Mouse (Mus musculus) hindlimb bud, embryonic 11.5 days (tissue): Measurements from ENCODE around the gene Slc22a22.
"Not testable (repeated sequence)": the region's sequence is repeated elsewhere in the genome, so short reads cannot be mapped to it uniquely, and the experiment has no call there.

Experiments
- DNase-seq: peaks from one replicate; pipeline ENCODE4 v3.0.0-alpha.2; 2012; ENCODE audit warnings: low read depth, low spot score; ENCODE audit errors: extremely low spot score

Gene Slc22a22

GRCm38 (mm10) chr15:57394053-57394452 is 83.4 kb downstream of the Slc22a22 start:
- DNase-seq = no peak

- DNase-seq = no peak
Measured at GRCm38 (mm10) chr15:57380381-57380780, 97.0 kb downstream of the Slc22a22 start.

GRCm38 (mm10) chr15:57366446-57366845 is 111.0 kb downstream of the Slc22a22 start:
- DNase-seq = peak; percentile 35

- no peak for DNase-seq
Measured at GRCm38 (mm10) chr15:57355278-57355677, 122.1 kb downstream of the Slc22a22 start.

GRCm38 (mm10) chr15:57340499-57340898 is 136.9 kb downstream of the Slc22a22 start:
- no peak for DNase-seq

GRCm38 (mm10) chr15:57331326-57331725 is 146.1 kb downstream of the Slc22a22 start:
- DNase-seq = no peak

GRCm38 (mm10) chr15:57318001-57318400 is 159.4 kb downstream of the Slc22a22 start:
- DNase-seq = no peak

GRCm38 (mm10) chr15:57316486-57316885 is 160.9 kb downstream of the Slc22a22 start:
- DNase-seq = no peak

DNA sequence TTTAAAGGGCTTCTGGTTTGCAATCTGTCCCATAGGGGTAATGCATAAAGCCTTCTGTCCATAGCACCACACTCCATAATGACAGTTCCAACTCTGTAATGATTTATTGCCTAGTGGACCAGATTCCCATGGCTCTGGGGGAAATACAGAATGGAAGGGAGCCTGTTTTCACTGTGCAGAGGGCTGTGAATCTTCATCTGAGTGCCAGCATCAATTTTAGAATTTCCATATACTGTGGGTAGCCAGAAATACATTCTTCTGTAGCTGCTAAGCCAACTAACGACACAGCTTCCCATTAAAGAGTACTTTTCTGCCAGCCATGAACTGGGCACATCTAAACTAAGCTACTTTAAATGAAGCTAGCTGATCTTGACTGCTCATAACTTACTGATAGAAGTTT is 174.7 kb downstream of the Slc22a22 start:
- DNase-seq = no peak

DNA sequence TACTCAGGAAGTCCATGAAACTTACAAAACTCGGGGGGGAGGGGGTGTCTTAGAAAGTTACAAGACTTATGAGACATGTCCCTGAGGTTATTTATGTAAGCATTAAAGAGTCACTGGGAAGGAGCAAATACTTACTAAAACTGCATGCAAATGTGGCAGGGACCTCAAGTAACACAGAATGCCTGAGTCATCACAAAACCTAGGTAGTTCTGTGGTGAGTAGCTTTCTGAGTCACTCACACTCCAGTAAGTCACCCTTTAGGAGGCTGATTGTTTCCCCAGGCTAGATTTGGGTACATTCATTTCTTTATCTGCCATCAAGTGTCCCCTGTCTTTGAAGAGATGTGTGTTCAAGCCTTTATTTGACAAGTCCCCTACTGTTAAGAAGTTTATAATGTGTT is 198.9 kb downstream of the Slc22a22 start:
- no peak for DNase-seq

DNA sequence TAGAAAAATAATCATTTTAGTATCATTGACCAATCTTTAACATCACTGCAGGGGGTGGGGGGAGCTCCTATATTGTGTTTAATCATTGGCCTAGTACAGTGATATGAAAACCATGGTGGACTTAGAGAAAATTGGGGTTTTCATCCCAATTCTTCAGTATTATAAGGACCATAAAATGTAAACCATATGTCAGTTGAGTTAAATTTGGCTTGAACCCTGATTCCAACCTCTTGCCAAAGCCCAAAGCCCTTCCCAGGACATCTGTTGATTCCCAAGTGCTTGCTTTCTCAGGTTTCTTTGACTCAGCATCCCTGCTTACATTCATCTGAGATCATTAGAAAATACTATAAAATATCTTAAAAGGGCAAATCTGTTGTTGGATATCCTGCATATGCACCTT is 201.0 kb downstream of the Slc22a22 start:
- DNase-seq = no peak

GRCm38 (mm10) chr15:57240061-57240460 is 237.4 kb downstream of the Slc22a22 start:
- DNase-seq = not testable (repeated sequence)

DNA sequence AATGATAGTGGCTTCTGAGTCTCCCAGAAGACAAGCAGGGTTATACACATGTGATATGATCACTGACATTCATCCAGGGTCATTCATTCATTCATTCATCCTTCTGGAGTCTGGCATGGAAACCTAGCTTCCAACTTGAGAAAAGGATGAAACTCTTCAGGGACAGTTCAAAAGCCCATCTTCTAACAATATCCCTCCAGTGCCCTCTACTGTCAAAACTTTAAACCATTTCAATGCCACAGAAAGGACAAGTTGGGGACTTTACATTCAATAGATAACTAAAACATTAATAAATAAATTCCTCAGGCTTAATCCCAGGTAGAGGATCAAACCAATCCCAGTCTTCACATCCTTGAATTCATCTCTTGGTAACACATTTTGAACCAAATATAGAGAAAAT is 247.0 kb downstream of the Slc22a22 start:
- DNase-seq = no peak

DNA sequence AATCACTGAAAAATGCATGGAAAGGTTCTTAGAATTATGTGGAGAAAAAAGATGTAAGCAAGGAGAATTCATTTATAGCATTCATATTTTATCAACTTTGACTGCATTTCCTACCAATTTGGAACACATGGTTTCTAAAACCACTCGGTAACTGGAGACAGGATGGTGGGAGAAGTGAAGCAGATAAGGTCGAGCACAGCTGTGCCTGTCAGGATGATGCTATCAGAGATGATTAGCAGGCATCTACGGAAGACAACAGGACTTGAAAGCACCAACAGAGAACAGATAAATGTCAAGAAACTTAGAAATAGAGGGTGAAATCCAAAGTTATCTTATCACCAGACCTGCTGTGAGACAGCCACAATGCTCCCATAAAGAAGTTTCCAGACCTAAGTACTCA is 272.1 kb downstream of the Slc22a22 start:
- DNase-seq = no peak

GRCm38 (mm10) chr15:57204444-57204930 is 272.9 kb downstream of the Slc22a22 start:
- DNase-seq = no peak
